ENCODE assay signal across 11 mouse cellular contexts in the genomic region with DNA sequence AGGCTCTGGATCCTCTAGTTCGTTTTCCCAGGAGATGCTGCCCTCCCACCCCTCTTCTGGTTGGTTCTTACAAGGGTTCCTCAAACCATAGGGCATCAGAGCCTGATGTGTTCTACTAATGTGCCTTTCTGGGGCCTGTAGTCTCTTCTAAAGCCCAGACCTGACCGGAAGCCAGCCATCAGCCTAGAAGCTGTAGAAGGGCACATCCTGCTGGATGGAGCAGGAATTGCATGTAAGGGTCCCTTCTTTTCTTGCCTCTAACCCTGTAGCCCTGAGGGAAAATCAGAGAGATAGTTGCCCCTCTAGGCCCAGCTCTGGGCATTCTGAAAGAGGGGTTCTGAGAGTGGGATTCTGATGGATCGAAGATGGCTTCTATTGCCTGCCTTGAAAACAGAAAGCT.
DNase-seq lines count a peak whose midpoint lies in the region; TF ChIP-seq lines count a peak whose summit lies in the region.
"Had no signal": no experiment of that assay in that cellular context is flagged by ENCODE, and none has a peak within 500 bp of the region (broad histone marks: within the 10 kb centered on the region; RNA-seq: fewer than 3 reads in every experiment).

No protein-coding gene starts in this region.

- no peaks in the 10 kb centered on the region for H3K27me3 ChIP-seq in limb, embryonic 10.5 days (ENCODE audit: low read depth, poor library complexity, severe bottlenecking)
- H3K27me3 ChIP-seq: liver, embryonic 15.5 days had no signal

- H3K36me3 ChIP-seq in limb, embryonic 10.5 days: no peaks in the 10 kb centered on the region
- H3K36me3 ChIP-seq: liver, embryonic 15.5 days had no signal

- H3K9me3 ChIP-seq in limb, embryonic 10.5 days (replicated peaks): no peaks in the 10 kb centered on the region
- H3K9me3 ChIP-seq: liver, embryonic 15.5 days had no signal

- WGBS in limb, embryonic 10.5 days: 71% methylated on average over 3 of the region's 3 CpGs

- 0 out of 2 replicates have a peak, but pooled peaks cover 3% of the 10 kb centered on the region for H3K4me1 ChIP-seq in limb, embryonic 10.5 days
- H3K4me1 ChIP-seq: liver, embryonic 15.5 days had no signal

- no peak overlapping the region for H3K4me3 ChIP-seq in layer of hippocampus, adult 2 months
- no peak overlapping the region for H3K4me3 ChIP-seq in limb, embryonic 10.5 days
- H3K4me3 ChIP-seq: liver, embryonic 15.5 days had no signal

- DNase-seq in layer of hippocampus, adult 2 months (ENCODE audit: low spot score in 2 of 2): no peak
- no peak for DNase-seq in layer of hippocampus, postnatal 25 days (ENCODE audit: extremely low spot score in 1 of 2, low spot score in 1 of 2)
- DNase-seq in CD4-positive, CD25-positive, alpha-beta regulatory T cell, adult 2 months (ENCODE audit: low read depth, low spot score): peak; percentile 76
- peak; percentile 44 for DNase-seq in T-cell, adult 2 months (ENCODE audit: low spot score)
- DNase-seq in limb, embryonic 10.5 days (ENCODE audit: low spot score): peak; percentile 42
- no peak for DNase-seq in right cerebral cortex, postnatal 4 days
- DNase-seq in heart, postnatal 25 days (ENCODE audit: low spot score): no peak
- no peak for DNase-seq in kidney, postnatal 4 days
- DNase-seq: cerebellum, adult 9-10 months; kidney, postnatal 10 days had no signal

- intact Hi-C loops in heart, postnatal 25 days (cut with DNase I): loop anchor here (5.0 kb wide), 1 partner anchor 36 kb away; no protein-coding TSS in a partner anchor

- no peak overlapping the region for H3K27ac ChIP-seq in layer of hippocampus, adult 2 months
- no peak overlapping the region for H3K27ac ChIP-seq in limb, embryonic 10.5 days
- H3K27ac ChIP-seq: liver, embryonic 15.5 days had no signal

- peak; percentile 67 for TF ChIP-seq CTCF in layer of hippocampus, adult 2 months (conservative IDR thresholded peaks at IDR 0.05)

Comparison
In these comparisons a context has a peak if more than half of its experiments do, and no peak if none do; other contexts are left out.
1. DNase-seq: peak in CD4-positive, CD25-positive, alpha-beta regulatory T cell, adult 2 months (single experiment), T-cell, adult 2 months (single experiment) and limb, embryonic 10.5 days (single experiment); none in layer of hippocampus, adult 2 months (0 of 2), layer of hippocampus, postnatal 25 days (0 of 2), right cerebral cortex, postnatal 4 days (single experiment), heart, postnatal 25 days (single experiment) and kidney, postnatal 4 days (0 of 2).